Mouse (Mus musculus) cerebellum, adult 11-12 months (tissue): ENCODE measurements around the gene Chaf1b.

Experiments
- DNase-seq: peaks from one replicate; pipeline ENCODE4 v3.0.0; 2022

Gene Chaf1b

DNA sequence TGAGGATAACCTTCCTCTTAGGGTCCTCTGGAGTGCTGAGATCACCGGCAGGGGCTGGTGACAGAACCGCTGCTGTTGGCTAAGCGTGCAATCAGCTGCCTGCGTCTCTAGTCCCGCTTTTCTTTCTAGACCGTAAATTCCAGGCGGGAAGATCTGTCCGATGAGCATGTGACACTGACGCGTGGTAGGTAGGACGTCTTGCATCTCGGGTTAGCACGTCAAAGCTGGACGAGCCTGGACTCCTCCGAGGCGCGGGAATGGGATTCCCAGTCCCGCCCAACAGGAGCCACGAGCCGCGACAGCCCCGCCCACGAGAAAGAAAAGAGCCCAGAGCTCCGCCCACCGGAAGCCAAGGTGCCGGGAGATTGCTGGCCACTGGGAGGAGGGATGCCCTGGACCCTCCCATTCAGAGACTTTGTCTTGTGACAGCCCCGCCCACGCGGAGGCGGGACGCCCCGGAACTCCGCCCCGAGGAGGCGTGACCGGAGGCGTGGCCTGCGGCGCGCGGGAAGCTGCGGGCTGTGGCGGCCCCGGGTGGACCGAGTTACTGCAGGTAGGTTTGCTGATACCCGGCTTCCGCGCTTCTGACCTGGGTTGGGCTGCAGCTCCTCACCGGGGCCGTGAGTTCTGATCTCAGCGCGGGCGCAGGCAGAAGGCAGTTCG is at the start of gene Chaf1b:
TSS of gene Chaf1b (plus strand) at position 479 of the 663 bp plus-strand sequence.
- DNase-seq: peak; percentile 94

DNA sequence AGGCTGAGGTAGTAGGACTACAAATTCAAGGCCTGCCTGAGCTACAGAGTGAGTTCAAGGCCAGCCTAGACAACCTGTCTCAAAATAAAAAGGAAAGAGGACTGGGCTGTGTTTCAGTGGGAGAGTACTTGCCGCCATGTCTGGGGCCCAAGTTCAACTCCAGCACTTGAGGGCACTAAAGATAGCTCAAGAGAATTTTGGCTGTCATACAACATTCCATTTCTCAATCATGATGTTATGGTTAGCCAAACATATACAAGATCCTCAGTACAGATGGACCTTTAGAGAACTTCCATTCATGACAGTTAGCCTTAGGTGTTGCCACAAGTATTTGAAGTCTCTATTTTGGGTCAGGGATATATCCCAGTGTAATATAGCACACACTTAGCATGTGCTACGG is 49.6 kb upstream of the Chaf1b start:
- DNase-seq: no peak

DNA sequence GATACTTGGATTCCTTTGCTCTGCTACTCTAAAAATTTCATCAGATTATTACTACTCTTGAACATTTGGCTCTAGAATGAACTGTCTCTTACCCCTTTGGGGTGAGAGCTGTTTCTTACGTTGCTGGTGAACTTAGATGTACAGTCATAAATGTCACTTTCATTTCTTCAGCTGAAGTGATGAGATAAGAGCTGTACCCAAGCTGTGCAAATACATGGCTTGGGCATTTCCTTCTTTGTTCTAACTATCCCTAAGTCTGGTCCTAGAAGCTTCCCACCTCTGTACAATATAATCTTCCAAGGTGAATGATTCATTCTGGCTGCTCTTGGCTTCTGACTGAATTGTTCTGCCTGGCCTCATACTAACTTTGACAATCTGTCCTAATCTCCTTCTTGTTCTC is 44.7 kb upstream of the Chaf1b start:
- no peak for DNase-seq

DNA sequence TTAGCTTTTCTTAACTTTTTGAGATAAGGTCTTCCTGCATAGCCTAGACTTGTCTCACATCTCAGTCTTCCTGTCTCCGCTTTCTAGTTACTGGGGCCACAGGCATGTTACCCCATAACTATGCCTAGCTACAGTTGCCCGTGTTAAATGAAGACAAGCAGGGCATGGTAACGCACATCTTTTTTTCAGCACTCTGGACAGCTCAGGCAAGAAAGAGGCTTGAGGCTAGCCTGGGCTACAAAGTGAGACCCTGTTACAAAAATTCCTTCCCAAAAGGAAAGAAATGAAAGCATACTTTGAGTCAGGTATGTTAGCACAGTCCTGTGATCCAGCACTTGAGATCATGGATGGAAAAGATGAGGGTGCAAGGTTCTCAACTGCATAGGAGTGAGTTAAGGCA is 33.2 kb upstream of the Chaf1b start:
- no peak for DNase-seq

DNA sequence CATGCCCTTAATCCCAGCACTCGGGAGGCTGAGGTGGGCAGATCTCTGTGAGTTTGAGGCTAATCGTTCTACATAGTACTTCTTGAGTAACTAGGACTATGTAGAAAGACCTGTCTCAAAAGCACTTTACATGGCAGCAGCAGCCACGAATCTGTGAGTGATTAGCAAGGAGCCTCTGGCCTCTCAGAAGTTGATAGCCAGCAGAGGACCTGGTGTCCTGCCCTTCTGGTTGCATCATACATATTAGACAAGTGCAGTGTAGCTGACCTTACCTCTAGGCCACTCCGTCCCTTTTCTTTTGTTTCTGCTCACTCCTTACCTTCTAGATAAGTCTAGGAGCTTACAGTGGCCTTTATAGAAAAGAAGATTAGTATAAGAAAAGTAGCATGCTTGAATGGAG is 23.7 kb upstream of the Chaf1b start:
- DNase-seq: no peak

DNA sequence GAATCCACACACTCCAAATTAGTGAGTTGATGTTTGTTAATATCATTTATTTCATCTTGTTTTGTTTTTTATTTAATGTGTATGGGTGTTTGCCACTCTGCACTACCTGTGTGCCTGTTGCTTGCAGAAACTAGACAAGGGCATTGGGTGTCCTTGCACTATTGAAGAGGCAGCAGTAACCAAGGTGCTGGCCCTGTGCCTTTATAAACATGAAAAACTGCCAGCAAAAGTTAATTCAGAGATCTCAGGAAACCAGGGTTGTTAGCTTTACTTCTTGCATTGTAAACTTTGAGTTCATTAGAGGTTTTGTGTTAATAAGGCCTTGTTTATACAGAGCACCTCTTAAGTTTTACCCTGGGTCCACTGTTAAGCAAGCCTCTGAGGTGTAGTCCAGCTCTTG is 23.0 kb upstream of the Chaf1b start:
- no peak for DNase-seq

DNA sequence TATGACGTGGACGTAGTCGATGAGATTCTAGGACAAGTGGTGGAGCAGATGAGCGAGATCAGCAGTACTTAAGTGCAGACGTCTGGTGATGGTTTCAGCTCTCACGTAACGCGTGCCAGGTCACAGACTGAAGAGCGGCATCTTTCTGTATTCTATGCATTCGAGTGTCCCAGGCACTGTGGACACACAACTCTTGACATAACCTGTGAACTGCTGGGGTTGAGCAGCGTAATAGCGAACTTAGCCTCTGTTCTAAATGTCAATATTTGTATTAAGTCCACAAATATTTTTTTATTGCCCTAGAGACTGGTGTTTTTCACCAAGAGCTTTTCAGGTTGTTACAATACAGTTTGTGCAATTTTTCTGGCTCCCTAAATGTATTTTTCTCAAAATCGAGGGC is 8.9 kb upstream of the Chaf1b start:
- DNase-seq: no peak

DNA sequence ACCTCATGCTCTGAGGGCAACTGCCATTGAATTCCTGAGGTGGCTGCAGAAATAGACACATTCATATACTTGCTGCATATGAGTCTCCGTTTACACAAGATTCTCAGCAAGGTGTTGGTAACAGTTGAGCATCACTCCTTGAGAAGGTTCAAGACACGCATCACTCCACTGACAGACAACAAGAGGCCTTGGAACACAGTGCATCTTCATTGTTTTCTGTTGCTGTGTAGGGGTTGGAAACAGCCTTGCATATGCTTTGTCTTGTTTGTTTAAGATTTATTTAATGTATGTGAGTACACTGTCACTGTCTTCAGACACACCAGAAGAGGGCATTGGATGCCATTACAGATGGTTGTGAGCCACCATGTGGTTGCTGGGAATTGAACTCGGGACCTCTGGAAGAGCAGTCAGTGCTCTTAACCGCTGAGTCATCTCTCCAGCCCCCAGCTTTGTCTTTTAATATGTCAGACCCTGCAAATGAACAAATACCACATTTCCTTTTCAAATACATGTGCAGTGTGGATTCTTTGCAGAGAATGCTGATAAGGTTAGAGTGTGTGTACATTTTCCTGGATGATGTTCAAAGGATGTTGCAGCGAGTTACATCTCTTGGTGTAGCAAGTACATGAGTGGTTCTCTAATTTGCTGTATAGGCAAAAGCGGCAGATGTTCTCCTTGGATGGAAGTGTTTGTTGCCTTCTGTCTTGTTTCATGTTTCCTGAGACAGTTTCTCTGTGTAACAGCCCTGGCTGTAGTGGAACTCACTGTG is 5.9 kb upstream of the Chaf1b start:
- no peak for DNase-seq

DNA sequence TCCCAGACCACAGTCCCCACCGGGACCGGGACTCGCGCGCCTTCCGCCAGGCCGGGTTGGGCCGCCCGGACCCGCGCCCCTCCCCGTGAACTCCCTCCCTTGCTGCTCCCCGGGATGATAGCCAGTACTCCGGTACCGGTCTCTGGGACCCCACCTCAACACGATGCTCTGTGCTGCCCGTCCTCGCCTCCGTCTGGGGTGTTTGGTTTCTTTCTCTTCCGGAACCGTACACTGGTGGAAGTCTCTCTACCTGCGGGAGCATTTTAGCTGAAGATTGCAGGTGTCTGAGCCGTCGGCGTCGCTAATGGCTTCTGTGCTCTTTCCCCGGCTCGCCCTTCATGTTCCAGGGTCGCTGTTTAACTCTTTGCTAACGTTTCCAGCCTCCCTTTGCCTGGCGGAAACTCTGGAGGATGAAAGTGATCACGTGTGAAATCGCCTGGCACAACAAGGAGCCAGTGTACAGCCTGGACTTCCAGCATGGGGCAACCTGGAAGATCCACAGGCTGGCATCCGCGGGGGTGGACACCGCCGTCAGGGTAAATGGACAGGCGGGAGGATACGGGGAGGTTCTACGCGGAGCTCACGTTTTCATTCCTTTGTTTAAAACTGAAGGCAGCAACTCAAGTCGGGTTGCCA is 503 bp downstream of the Chaf1b start:
- DNase-seq: peak; percentile 25

DNA sequence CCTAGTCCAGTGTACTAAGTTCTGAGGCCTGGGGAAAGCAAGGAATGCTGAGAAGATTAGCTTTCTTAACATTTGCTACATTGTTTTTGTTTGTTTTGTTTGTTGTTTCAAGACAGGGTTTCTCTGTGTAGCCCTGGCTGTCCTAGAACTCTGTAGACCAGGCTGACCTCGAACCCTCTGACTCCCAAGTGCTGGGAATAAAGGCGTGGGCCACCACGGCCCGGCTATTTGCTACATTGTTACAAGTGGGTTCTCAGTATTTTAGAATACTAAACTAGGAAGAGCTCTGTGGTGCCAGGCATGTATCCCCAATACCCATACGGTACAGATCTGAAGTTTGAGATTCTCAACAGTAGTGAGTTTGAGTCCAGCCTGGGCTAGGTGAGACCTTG is 1.0 kb downstream of the Chaf1b start:
- no peak for DNase-seq

DNA sequence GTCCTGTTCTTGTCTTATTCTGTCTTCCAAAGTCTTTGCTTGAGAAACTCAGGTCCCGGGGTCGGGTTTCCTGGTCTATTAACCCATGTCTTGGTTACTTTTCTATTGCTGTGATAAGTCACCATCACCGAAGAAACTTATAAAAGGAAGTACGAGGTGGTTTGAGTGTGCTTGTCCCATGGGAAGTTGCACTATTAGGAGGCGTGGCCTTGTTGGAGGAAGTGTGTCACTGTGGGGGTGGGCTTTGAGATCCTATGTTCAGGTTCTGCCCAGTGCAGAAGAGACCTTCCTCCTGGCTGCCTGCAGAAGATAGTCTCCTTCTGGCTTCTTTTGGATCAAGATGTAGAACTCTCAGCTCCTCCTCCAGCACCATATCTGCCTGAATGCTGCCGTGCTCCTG is 4.8 kb downstream of the Chaf1b start:
- no peak for DNase-seq

DNA sequence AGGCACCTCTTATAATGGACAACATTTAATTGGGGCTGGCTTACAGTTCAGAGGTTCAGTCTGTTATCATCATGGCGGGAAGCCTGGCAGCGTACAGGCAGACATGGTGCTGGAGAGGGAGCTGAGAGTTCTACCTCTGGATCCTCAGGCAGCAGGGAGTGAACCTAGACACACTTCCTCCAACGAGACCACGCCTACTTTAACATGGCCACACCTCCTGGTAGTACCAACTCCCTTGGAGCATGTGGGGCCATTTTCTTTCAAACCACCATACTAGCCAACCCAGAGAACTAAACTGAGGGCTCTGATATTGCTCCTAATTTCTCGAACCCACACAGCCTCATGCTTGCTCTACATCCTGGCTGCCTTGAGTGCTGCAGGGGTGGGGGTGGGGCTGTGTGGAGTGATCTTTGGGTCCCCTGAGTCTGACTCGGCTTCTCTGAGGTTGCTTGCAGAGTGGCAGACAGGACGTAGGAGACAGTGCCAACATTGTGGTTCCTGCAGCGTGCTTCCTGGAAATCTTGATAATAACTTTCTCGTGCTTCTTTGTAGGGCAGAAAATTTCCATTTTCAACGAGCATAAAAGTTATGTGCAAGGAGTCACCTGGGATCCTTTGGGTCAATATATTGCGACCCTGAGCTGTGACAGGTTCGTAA is 7.4 kb downstream of the Chaf1b start:
- DNase-seq: no peak

DNA sequence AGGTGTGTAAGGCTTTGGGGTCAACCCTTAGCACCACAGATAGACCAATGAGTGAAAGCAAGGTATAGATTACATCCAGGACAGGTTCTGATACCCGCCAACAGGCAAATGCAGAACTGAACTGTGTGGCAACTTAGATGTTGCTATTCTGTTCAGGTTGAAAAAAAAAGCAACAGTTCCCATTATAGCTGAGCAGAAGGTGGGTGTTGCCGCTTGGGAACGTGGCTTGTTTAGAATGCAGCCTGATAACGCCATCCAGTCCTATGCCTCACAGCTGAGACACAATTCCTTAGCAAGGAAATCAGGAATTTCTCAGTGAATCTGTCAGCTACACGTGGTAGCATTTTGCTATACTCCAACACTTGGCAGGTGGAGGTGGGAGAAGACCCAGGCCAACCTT is 9.6 kb downstream of the Chaf1b start:
- no peak for DNase-seq

DNA sequence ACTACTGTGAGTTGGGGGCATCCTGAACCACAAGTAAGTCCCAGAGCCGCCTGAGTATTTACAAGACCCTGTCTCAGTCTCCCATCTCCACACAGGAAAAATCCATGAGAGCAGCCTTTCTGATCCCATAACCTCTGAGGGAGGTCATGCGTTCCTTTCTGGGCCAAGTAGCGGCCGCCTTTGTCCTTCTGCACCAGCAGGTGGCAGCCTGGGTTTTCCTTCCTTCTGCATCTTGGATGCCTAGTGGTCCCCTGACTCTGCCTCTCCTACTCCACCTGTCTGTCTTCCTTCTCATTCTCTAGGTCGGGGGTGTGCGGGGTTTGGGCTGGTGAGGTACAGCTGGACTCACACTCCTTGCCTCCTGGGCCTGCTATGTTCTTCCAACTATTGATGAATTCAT is 19.3 kb downstream of the Chaf1b start:
- no peak for DNase-seq

DNA sequence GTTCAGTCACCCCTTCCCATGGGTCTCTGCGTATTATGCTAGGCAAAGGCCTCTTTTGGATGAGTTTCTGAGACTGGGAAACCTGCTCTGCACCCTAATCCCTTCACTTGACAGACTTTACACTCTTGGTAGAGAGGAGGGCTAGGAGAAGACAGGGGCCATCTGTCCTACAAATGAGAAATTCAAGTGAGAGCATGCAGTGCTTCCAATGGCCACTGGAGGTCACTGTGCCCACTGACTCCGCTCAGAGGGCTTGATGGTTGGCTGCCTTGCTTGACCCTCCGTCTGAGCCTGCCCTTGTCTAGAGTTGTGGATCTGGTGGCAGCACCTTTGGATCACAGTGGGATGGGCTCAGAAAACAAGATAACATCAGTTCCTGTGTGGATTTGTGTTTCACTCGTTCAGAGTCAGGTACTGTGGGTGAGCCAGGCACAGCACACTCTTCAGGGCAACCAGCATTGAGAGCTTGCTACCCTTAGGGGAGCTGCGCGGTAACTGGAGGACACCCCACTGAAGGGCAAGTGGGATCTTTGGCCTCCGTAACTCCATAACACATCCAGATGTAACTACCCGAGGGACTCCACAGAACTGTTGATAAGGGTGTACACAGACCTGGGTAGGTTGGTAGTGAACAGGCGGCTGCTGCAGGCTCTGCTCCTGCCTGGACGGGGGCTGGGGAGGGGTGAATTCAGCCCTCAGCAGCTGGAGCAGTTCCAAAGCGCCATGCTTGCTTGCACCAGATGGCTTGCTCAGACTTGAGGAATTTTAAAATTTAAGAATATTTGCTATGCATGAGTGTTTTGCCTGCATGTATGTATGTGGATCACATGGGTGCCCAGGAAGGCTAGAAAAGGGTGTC is 22.7 kb downstream of the Chaf1b start:
- peak; percentile 29 for DNase-seq

DNA sequence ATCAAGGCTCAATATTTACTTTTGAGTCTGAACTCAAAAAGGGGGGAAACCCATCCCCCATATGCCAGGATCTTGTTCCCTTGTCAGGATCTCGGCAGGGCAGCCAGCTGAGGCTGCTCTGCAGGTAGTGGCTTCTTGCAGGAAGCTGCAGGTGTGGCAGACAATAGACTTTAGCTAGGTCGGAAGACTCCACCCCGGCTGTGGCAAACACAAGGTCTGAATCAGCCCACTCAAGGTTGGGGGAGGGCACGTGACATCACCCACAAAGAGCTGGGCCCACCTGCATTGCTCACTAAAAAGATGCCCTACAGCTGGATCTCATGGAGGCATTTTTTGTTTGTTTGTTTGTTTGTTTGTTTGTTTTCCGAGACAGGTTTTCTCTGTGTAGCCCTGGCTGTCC is 24.1 kb downstream of the Chaf1b start:
- no peak for DNase-seq

DNA sequence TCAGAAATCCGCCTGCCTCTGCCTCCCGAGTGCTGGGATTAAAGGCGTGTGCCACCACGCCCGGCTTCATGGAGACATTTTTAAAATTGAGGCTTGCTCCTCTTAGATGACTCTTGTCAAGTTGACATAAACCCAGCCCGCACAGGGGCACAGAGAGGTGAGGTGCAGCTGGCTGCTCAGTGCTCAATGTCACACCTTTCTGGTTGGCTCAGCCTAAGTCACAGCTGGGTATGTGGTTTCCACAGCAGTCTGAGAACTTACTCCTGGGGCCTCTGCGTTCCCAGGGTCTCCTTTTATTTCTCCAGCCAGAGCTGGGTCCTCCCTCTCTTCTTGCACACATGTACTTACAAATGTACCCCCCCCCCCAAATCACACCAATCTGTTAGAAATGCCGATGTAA is 24.5 kb downstream of the Chaf1b start:
- DNase-seq: no peak

DNA sequence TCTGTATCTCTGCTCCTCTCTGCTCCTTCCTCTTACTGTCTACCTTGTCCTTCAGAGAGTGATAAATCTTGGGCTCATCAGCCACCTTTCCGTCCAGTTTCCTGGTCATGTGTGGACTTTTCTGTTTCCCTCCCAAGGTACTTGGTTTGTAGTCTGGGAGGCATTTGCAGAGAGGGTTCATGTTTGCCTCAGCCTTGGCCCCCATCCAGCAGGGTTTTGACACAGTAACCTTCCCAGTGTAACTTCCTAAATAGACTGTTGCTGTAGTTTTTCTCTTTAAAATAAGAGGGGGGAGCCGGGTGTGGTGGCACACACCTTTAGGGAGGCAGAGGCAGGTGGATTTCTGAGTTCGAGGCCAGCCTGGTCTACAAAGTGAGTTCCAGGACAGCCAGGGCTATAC is 26.2 kb downstream of the Chaf1b start:
- DNase-seq: no peak

DNA sequence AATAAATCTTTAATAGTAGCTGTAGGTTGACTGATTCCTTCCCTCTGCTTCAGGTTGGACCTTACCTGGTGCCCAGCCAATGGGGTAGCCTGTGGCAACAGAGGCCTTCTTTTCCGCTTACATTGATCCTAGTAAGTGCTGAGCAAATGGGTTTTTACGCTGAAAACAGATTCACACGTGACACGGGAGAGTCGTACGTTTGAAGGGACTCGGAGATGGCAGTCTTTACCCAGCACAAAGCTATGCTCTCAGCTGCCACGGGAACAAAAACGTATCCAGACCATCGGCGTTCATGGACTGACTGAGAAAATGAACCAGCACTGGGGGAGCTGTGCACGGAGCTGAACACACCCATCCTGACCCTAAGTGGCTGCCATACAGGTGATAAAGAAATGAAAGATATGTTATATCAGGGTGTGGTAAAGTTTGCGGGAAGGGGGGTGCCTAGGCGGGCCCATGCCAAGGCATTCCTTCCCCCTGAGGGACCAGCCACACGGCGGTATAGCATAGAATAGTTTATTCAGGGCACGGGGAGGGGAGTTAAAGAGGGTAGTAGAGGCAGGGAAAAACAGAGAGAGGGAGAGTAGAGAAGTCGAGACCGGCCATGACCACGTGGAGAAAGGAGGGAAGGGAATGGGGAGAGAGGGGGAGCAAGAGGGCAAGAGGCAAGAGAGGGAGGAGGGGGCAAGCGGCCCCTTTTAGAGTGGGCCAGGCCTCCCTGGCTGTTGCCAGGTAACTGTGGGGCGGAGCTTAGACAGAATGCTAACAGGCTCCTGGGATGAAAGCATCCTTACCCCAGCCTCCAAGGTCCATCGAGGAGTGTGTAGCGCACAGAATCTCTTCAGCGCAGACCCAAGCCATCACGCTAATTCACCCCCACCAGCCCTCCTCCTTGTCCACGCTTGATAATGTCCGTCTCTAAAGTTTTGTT is 27.3 kb downstream of the Chaf1b start:
- DNase-seq: no peak

DNA sequence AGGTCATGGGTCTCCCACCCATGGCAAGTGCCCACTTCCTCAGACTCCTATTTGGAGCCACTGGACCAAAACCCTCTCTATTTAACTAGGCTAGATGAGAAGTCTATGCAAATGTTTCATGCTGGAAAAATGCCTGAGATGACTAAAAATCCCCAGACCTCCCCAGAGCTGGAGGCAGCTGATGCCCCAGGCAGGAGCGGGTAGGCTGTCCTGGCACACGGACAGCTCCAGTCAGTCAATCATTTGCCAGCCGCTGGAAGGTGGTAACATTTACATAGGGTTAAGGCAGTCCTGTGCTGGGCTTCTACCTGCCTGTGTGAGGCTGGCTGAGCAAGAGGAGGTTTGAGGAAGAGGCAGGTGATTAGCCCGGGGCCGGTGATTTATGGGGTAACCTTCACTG is 28.5 kb downstream of the Chaf1b start:
- DNase-seq: no peak

DNA sequence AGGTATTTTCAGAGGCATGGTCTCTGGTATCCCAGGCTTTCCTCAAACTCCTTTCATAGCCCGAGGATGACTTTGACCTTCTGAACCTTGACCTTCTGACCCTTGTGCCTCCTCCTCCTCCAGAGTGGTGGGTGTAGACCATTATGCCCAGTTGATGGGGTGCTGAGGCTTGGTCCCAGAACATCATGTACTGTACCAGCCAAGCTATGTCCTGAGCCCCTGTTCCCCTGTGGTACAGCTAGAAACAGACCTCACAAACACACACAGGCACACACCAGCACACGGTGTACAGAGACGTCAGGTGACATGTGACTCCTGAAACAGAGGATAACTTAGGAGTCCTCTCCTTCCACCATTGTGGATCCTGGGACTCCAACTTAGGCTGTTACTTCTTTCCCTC is 29.1 kb downstream of the Chaf1b start:
- no peak for DNase-seq
